Mouse (Mus musculus): ENCODE data around the gene Exoc3. TPM values are rescaled to one million over a fixed set of nuclear protein-coding genes. Genes with fewer than 3 reads are reported as not detected.

The Exoc3 gene
- 10 to 100 TPM; 55.6 to 57.1 TPM for total RNA-seq (2021)

DNA sequence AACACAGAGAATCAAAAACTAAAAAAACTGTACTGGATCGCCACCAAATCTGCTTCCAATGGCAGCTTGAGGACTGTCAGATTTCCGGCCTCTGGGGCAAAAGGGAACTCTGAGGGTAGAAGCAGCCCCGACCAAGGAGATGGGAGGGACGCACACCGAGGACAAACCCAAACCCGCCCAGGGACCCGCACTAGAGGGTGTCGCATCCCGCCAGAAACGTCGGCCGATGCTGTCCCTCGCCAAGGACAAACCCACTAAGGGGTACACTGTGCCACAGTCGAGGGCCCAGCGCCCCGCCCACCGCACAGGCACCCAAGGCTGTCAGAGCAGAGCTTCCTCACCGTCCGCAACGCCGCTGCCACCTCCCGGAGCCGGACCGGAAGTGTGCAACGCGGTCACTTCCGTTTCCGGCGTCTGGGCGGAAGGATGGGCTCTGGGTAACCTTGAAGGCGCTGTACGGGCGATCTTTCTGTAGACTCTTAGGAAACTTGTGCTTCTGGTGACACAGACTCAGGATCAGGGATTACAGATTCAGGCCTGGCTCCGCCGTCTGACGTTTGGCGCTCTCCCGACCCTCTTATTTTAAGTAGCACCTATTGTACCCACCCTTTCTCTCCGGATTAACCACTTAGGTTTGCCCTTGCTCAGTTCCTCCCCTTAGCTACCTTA lies at the start of gene Exoc3:
TSS of gene Exoc3 (minus strand) at position 416 of the 669 bp plus-strand sequence.
- DNase-seq = peak; percentile 94

DNA sequence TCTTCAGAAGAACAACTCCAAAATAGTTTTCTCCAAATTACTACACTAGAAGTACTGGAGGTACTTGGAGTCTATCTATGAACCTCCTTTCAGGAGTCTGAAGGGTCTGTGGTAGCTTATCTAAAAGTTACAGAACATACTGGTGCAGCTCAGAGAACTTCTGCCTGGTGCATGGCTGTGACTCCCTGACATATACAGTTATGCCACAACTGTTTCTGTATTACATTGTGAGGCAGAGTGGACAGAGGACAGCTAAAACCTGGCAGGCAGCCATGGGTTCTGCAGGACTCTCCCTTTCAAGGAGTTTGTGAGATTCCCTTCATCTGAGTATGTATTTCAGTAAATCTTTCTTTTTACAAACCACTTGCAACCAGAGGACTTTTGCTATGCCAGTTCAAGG lies 38.0 kb upstream of the Exoc3 start:
- peak; percentile 33 for DNase-seq

DNA sequence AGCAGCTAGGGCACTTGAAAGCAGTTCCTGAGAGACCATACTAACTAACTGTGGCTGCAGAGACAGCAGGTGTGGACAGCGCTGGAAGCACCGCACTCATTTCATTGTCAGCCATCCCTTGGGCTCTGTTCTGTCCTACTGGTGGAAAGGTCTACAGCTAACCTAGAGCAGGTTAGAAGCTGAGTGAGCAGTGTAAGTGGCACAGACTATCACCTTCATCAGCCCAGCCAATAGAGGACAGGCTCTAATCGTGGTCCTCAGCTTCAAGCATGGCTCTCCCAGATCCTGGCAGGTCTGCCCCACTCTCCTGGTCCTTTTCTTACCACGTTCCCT lies 37.3 kb upstream of the Exoc3 start:
- no peak for DNase-seq

- peak; percentile 82 for DNase-seq
These were observed 36.8 kb upstream of the Exoc3 start for GRCm38 (mm10) chr13:74245214-74245898.

DNA sequence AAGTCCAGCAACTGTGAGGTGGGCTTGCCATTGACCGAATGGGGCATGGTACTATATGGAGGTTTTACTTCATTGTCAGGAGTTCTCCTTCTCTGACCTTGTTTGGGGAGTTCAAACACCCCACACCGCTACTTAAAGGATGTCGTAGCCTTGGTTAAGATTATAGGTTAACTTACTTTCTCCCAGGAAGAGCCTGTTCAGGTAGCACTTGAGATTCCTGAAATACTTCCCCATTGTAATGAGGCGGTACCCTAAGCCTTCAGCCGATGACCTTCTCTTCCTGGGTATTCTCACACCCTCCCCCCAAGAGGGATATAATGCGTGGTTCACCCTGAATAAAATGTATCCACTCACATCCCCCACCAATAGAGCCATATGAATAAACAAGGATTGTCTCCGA lies 29.0 kb upstream of the Exoc3 start:
- DNase-seq = no peak

DNA sequence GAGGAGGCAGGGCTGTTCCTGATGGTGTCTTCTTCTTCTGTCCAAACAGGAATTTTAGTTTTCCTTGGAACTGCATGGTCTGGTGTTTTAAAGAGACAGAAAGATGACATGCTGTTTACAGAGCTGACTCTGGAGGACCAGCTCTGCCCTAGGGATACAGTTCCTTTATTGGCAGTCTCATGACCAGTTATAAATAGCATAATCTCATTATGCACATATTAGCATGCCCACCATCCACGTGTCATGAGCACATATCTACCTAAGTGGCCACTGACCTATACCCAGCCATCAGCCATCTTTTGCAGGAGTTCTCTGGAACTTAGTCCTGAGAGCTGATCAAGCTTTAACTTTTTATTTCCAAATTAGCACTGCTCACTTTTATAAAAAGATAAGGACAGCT lies 12.1 kb upstream of the Exoc3 start:
- no peak for DNase-seq

GRCm38 (mm10) chr13:74218441-74218840 lies 9.9 kb upstream of the Exoc3 start:
- DNase-seq = no peak

GRCm38 (mm10) chr13:74208986-74209345 lies 434 bp upstream of the Exoc3 start:
- peak; percentile 24 for DNase-seq

DNA sequence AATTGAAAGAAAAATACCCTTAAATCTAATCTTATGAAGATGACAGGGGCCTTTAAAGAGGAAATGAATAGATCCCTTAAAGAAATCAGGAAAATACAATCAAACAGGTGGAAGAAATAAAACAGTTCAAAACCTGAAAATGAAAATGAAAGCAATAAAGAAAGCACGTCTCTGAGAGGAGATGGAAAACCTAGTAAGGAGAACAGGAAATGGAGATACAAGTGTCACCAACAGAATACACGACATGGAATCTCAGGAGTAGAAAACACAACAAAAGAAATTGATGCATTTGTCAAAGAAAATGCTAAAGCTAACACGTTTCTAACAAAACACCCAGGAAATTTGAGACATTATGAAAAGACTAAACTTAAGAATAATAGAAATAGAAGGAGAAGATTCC lies 12.1 kb downstream of the Exoc3 start:
- no peak for DNase-seq

DNA sequence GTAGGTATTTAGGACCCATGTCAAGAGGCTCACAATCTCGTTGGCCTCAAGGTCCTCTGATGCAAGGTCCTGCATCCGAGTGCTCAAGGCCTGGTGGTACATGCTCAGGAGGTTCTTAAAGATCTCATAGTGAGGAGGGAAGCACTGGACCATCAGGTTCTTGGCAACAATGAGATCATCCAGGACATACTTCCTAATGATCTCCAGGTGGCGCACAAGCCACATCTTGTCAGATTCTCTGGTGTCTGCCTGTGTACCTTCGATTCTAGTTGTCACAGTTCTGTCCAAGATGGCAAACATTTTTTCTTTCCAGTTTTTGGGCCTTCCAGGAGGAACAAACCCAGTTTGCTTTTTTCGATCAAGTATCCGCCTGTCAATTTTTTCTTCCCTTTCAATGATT lies 15.9 kb downstream of the Exoc3 start:
- no peak for DNase-seq

- no peak for DNase-seq
These were observed 25.4 kb downstream of the Exoc3 start for GRCm38 (mm10) chr13:74183011-74183695.

DNA sequence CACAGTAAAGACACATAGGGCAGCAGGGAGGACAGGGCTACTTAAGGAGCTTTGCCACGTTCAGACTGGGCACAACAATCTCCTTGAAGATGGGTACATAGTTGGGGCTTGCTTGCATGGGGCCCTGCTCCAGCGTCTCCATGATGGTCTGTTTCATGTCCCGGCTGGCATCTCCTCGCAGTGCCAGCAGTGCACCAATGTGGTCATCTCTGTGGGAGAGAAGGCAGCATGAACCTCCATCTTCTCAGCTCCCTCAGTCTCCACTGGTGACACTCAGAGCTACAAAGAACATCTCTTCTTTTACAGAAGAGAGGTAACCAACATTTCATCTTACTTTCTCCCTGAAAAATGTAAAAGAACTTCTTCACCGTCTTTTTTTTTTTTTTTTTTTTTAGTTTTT lies 36.5 kb downstream of the Exoc3 start:
- DNase-seq = no peak

- no peak for DNase-seq
These were observed 38.9 kb downstream of the Exoc3 start for GRCm38 (mm10) chr13:74169446-74170164.

DNA sequence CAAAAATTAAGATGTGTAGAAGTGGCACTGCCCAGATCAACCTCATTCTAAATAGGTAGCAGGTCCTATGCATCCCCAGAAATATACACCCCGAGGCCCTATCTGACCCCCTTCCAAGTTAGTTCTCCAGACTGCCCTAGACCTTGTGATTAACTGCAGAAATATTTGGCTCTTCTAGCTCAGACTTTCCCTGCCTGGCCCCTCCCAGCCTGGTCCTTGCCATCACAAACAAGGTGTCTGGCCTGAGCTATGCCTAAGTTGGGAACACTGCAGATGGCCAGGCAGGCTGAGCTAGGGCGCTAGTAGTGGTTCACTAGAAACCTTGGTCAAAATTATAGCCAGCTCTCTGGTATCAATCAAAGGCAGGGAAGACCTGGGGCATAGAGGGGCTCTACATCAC lies 41.0 kb downstream of the Exoc3 start:
- DNase-seq = peak; percentile 31

DNA sequence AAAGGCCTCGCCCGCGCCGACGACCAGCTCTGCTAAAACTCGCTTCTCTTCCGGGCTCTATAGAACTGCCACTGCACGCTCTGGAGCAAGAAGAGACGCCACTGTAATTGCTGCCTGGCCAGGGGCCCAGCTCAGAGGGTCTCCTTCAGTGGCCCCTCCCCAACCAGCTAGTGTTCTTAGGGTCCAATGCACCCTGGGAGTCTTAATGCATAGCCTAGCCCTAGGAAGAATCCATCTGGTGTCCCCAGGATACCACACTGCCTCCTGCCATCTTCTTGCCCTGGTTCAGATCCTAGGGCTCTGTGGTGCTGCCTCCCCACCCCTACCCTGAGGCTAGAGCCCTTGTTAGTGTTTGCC lies 41.5 kb downstream of the Exoc3 start:
- peak; percentile 7 for DNase-seq

DNA sequence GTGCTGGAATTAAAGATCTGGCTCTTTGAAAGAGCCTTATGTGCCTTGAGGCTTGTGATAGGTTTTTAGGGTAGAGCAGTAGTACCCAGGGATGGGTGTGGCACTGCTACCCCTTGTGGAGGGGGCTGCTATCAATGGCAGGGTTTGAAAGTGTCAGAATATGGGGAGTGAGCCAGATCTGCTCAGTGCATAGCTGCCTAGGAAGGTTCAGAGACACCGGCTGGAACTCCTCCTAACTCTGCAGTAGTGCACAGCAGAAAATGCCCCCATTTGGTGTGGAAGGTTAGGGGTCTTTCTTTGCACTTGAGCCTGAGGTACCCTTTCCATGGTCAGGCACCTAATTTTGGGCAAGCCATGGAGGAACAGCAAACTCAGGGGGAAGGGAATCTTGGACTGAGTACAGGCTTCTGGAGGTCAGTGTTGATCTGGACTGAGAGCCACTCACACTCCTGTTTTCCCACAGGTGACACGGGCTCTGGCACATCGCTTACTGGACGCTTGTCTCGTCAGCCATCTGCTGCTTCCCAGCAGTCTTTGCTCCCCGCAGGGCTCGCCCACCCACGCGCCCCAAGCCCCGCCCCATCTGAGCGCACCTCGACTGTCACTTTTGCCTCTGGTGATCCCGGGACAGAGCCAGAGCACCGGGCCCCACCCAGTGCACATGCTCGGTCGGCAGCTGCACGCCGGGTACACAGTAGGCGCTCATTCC lies 42.0 kb downstream of the Exoc3 start:
- DNase-seq = peak; percentile 60

DNA sequence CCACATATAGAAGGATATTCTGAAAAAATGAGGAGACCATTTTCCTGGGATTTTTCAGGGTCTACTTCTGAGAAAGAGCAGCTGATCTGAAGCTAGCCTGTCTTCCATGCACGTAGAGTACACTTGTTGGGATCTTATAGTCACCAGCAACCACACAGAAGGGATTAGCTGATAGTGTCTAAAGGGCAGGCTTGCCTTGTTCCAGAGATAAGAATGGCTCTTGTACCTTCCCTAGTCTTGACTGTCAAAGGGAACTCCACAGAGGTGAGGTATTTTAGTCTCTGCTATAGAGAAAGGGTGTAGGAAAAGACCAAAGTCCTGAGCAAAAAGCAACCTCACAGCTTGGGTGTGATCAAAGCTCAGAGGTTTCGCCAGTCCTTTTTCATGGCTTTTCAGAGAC lies 61.2 kb downstream of the Exoc3 start:
- DNase-seq = no peak

DNA sequence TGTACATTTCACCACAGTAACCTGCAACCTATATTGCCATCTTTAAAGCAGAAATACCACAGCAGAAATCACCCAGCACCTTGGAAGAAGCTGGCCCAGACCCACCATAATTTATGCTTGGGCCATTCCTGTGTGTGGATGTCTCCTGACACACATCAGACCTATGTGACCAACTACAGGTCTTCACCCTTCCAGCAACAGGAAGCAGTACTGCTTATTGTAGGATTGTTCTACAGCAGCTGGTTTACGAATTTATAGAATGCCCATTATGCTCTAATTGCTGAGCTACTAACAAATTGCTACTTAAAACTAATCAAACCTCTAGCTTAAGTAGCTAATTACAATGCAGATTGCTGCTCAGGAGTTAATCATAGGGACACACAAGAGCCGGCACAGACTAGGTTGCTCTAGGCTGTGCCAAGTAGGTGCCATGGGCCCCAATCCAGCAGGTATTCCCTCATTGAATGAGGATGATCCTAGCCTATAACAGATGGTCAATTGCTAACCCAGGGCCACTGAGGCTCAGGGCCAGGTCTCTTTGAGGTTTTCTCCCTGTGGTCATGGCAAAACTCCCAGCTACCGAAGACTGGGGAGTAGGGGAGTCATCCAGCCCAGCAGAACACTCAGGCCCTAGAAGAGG lies 62.4 kb downstream of the Exoc3 start:
- DNase-seq = no peak

- no peak for DNase-seq
These were observed 64.2 kb downstream of the Exoc3 start for GRCm38 (mm10) chr13:74144120-74144884.

- no peak for DNase-seq
These were observed 65.2 kb downstream of the Exoc3 start for GRCm38 (mm10) chr13:74143282-74143681.

DNA sequence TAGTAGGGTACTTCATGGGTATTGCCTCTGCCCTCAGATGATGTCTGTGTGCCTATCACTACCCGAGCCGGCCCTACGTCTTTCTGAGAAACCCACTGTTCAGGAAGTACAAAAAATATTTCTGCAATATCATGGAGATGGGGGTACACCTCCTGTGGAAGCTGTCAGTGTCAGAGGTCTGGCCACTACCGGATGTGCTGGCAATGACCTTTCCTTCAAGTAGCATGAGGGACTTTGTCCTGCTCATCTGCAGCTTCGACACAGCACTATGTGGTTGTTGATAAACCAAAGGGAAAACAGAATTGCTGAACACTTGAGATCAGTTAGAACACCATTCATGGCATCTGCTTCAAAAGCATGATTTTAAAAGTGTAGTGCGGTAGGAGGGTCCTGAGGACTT lies 67.7 kb downstream of the Exoc3 start:
- DNase-seq = no peak

Data from heart, postnatal 4 days (tissue).